Mouse (Mus musculus) forebrain, embryonic 10.5 days (tissue): ENCODE measurements around the gene Snai3. TPM values are rescaled to one million over a fixed set of nuclear protein-coding genes. Genes with fewer than 3 reads are reported as not detected.

Source experiments
- DNase-seq: peaks from one replicate; pipeline ENCODE4 v3.0.0-alpha.2; 2017; ENCODE audit warnings: low spot score; ENCODE audit errors: extremely low spot score
- H3K27ac ChIP-seq: fragments of 300-500 bp; sonication (generic); 2 replicates; pipeline ENCODE4 v1.5.1; 2016; ENCODE audit warnings: mild to moderate bottlenecking
- H3K27me3 ChIP-seq: fragments of 300-500 bp; sonication (generic); 2 replicates; pipeline ENCODE4 v1.6.1; 2016; ENCODE audit warnings: mild to moderate bottlenecking; ENCODE audit not compliant: poor library complexity, severe bottlenecking
- H3K36me3 ChIP-seq: fragments of 300-500 bp; sonication (generic); replicated peaks from 2 replicates; pipeline ENCODE4 v1.6.1; 2016; ENCODE audit warnings: mild to moderate bottlenecking, moderate library complexity
- H3K4me1 ChIP-seq: fragments of 300-500 bp; sonication (generic); 2 replicates; pipeline ENCODE4 v1.6.1; 2016
- H3K4me3 ChIP-seq: fragments of 300-500 bp; sonication (generic); 2 replicates; pipeline ENCODE4 v1.5.1; 2016; ENCODE audit warnings: mild to moderate bottlenecking, moderate library complexity
- H3K9me3 ChIP-seq: fragments of 300-500 bp; sonication (generic); 2 replicates; pipeline ENCODE4 v1.6.1; 2016; ENCODE audit warnings: mild to moderate bottlenecking, moderate library complexity
- WGBS: fragments of 180-500 bp; shearing (Covaris S2); methylation state at CpG from one replicate; pipeline ENCODE4 v1.1.7; 2016; 5-methylcytosine and 5-hydroxymethylcytosine counted together
- polyA plus RNA-seq: library from polyadenylated mRNA; unstranded; fragments of >200 nt; fragmentation: Nextera tagmentation; extraction: Ambion mirVana; gene quantifications from 2 replicates; pipeline ENCODE4 v1.2.1, GENCODE M21; 2016

The Snai3 gene
- polyA plus RNA-seq, 1 experiment from 2014 or later: 0.22 TPM

DNA sequence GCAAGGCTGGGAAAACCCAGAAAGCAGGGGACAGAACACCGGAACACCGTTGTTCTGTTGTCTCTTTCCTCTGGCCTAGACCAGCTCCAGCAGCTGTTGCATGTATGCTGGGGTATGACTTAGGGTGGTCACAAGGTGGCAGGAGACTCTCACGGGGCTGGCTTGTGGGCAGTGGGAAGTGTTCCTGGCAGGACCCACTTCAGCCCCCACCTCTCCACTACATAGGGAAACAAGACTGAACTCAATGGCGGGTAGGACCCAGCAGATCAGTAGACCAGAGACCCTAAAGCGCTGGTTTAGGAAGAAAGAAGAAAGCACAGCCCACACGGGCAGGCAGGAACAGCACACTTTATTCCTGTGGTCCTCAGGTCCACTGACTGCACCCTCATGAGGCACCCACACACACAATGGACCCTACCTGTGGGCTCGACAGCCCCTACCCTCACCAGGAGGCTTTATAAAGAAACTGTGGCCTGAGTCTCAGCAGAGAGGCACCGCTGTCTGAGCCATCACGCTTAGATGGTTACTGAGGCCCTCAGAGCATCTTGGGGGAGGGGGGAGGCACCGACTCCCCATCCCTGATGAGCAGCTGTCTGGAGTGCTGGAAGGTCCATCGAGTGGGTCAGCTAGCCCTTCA, 27.1 kb downstream of the Snai3 start:
- Histone ChIP-seq H3K9me3 (peaks cover 4% of the 10 kb centered on the region), H3K36me3 (peaks cover 53% of the 10 kb centered on the region), H3K27me3 (peaks cover 14% of the 10 kb centered on the region; the same call in 1 of the 2 replicates), H3K4me1 (peaks cover 34% of the 10 kb centered on the region), H3K27ac (peak overlapping the region; percentile 84), H3K4me3 (peak overlapping the region; percentile 63; the same call in 1 of the 2 replicates)
- no peak for DNase-seq
- WGBS: 68% methylated on average over 11 of the region's 11 CpGs

DNA sequence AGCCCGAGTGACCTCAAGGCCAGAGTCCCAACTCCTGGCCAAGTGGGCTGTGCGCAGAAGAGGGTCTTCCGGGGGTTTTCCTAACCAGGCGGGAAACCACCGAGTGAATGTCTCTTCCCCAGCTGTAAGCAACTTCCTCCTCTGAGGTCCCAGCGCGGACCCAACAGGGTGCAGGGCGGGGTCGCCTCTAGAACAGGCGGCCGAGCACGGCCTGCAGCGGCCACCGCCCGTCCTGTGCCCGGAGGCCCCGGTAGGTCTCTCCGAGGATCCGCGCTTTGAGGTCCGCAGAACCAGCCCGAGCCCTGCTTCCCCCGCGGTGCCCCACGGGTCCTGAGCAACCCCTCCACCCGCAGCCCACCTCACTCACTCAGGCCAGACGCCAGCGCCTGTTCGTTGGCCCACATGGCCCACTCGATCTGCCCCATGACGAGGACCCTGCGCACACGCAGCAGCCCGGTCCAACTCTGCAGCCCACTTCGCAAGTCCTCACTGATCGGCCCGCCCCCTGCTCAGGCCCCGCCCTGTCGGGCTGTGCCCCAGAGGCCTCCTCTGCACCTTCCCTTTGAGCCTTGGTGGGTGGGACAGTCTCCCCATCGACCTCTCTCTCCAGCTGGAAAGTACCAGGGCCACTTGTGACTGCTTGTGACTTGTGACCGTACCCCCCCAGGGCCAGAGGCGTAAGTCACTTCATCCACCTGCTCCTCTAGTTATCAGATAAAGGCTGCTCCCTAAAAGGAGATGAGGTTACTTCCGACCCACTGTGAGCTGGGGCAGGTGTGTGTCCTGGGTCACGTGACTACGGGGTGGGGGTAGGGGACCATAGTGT, 27.9 kb downstream of the Snai3 start, which contains the start of gene Cyba:
Gene Cyba (minus strand): TSS at position 488 of the 826 bp plus-strand sequence.
- Histone ChIP-seq H3K36me3 (peaks cover 45% of the 10 kb centered on the region), H3K4me1 (peaks cover 31% of the 10 kb centered on the region), H3K27ac (peak within 1 kb of the TSS; percentile 84), H3K9me3 (peaks cover 4% of the 10 kb centered on the region), H3K4me3 (peak within 1 kb of the TSS; percentile 63), H3K27me3 (peaks cover 14% of the 10 kb centered on the region; the same call in 1 of the 2 replicates)
- WGBS: 4% methylated on average over 42 of the region's 45 CpGs
- peak; percentile 55 for DNase-seq

DNA sequence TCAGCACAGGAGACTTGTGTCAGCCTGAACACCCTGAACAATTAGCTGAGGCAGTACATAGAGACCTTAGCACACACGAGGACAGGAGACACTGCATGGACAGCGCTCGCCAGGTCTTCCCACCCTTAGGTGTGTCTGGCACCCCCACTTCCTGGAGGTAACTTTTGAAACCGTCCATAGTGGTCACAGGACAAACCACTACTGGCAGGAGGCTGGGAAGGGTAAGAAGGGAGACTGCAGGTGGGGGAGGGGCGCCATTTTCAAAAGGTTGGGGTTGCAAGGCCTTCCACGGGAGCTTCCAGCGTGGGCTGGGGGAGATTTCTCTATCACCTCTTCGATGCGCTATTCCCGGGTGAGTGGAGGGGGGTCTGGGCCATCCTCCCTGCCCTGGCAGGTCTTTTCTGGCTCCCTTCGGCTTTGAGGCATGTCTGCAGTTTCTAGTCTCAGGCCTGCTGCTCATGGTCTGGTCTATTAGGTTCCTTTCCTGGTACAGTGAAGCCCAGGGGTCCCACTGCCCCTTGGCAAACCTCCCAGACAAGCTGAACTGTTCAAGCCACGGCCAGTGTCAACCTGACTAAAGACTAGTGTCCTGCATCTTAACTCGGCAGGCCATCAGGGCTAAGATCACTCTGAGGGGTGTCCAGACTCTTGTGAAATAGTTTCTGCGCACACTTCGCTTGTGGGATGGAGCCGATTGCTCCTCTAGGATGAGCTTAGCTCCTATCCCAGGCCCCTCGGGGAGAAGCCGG, 28.7 kb downstream of the Snai3 start:
- peak; percentile 32 for DNase-seq
- WGBS: 39% methylated on average over 18 of the region's 18 CpGs
- Histone ChIP-seq H3K27ac (peak overlapping the region; percentile 84), H3K27me3 (peaks cover 14% of the 10 kb centered on the region; the same call in 1 of the 2 replicates), H3K4me3 (peak overlapping the region; percentile 63), H3K36me3 (peaks cover 39% of the 10 kb centered on the region), H3K4me1 (peaks cover 31% of the 10 kb centered on the region), H3K9me3 (peaks cover 4% of the 10 kb centered on the region)

DNA sequence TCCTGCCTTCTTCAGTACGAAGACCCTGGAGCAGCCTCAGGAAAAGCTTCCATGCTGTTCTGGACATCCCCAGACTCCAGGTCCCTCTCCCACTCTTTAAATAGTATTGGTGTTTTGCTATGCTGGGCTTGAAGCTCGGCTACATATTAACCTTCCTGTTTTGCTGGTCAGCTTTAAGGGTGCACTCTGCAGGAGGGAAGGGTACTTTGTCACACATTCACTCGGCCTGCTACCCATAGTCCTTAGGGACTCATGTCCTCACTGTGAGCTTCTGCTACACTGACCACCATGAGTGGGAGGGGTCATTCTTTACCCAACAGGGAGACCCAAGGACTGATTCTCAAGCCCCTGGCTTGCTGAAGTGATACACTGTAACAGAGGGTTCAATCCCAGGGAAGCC, 29.9 kb downstream of the Snai3 start:
- Histone ChIP-seq H3K27ac (no peak overlapping the region), H3K27me3 (peaks cover 14% of the 10 kb centered on the region; the same call in 1 of the 2 replicates), H3K36me3 (peaks cover 28% of the 10 kb centered on the region), H3K4me1 (peaks cover 31% of the 10 kb centered on the region), H3K9me3 (peaks cover 4% of the 10 kb centered on the region), H3K4me3 (no peak overlapping the region)
- 83% methylated on average over 3 of the region's 3 CpGs for WGBS
- no peak for DNase-seq

DNA sequence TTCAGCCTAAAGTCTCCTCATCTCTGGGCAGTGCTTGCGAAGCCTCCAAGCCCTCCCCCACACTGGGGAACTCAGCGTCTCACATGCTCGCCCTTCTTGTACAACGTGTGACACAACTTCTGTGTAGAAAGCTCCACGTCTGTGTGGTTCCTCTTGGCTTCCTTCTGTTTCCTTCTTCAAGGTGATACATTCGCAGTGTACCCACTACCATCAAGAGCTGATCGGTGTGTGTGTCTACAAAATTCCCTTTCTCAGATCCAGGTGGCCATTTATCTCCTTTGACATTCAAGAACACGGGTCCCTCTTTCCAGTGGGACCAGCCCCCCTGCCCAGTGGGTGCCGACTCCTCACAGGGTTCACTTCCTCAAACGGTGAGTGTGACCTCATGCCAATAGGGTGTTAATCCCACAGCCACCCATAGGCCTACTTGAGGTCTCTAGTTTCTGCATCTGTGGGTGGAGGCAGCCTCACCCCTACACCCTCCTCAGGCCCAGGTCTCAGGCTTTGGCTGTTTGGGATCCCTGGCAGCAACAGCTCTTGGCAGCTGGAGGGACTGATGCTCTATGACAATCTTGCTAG, 30.4 kb downstream of the Snai3 start:
- peaks cover 23% of the 10 kb centered on the region for H3K36me3 ChIP-seq
- H3K9me3 ChIP-seq: no peaks in the 10 kb centered on the region
- H3K4me1 ChIP-seq: peaks cover 31% of the 10 kb centered on the region
- no peak for DNase-seq
- peaks cover 14% of the 10 kb centered on the region; the same call in 1 of the 2 replicates for H3K27me3 ChIP-seq
- H3K27ac ChIP-seq: no peak overlapping the region
- WGBS: 90% methylated on average over 10 of the region's 10 CpGs
- H3K4me3 ChIP-seq: no peak overlapping the region

DNA sequence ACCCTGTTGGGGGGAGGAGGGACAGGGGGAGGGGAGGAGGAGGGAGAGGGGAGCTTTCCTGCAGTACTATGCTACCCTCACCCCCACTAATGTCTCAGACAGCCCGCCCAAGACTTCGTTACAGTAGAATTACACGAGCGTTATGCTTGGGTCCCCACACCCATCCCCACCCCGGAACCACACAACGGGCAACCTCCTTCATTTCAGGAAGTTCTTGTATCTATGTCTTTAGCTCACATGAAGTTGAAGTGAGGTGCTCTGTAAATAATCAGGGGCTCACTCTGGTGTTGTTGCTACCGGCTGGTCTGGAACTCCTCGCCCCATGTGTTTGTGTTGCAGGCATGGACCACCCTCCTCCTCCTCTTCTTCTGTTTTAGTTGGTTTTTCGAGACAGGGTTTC, 32.4 kb downstream of the Snai3 start:
- DNase-seq: no peak
- Histone ChIP-seq H3K36me3 (peaks cover 7% of the 10 kb centered on the region; the same call in 1 of the 2 replicates), H3K27ac (no peak overlapping the region)

DNA sequence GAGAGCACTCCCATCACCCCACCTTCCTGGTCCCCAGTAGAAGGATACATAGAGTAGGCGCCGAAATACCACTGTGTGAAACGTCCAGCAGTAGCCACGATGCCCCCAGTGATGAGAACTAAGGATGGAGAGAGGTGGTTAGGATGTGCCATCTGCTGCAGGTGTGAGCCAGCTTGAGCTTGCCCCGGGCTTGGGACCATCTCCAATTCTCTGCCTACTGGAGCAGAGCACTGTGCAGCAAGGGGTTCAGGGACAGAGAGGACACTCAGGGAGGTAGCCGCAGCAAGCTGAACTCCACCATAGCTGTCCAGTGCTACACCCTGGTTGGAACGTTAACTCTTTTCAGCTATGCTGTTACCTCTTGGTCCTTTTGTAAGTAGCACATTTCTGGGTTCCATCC, 32.9 kb downstream of the Snai3 start:
- Histone ChIP-seq H3K9me3 (no peaks in the 10 kb centered on the region), H3K4me1 (peaks cover 20% of the 10 kb centered on the region), H3K27ac (no peak overlapping the region), H3K27me3 (peaks cover 14% of the 10 kb centered on the region; the same call in 1 of the 2 replicates), H3K36me3 (peaks cover 8% of the 10 kb centered on the region; the same call in 1 of the 2 replicates), H3K4me3 (no peak overlapping the region)
- no peak for DNase-seq
- whole genome bisulfite sequencing: 93% methylated on average over 7 of the region's 7 CpGs

More for the DNA sequence above, 32.4 kb downstream of the Snai3 start:
- H3K4me1 ChIP-seq: peaks cover 25% of the 10 kb centered on the region
- 90% methylated on average over 9 of the region's 9 CpGs for WGBS
- no peaks in the 10 kb centered on the region for H3K9me3 ChIP-seq
- H3K4me3 ChIP-seq: no peak overlapping the region
- H3K27me3 ChIP-seq: peaks cover 14% of the 10 kb centered on the region; the same call in 1 of the 2 replicates

- Histone ChIP-seq H3K4me1 (peaks cover 5% of the 10 kb centered on the region), H3K36me3 (peaks cover 8% of the 10 kb centered on the region; the same call in 1 of the 2 replicates), H3K27ac (no peak overlapping the region), H3K27me3 (peaks cover 3% of the 10 kb centered on the region; the same call in 1 of the 2 replicates), H3K9me3 (no peaks in the 10 kb centered on the region), H3K4me3 (no peak overlapping the region)
- 86% methylated on average over 9 of the region's 9 CpGs for WGBS
- DNase-seq: no peak
These were observed 34.4 kb downstream of the Snai3 start for GRCm38 (mm10) chr8:122426145-122426544.

DNA sequence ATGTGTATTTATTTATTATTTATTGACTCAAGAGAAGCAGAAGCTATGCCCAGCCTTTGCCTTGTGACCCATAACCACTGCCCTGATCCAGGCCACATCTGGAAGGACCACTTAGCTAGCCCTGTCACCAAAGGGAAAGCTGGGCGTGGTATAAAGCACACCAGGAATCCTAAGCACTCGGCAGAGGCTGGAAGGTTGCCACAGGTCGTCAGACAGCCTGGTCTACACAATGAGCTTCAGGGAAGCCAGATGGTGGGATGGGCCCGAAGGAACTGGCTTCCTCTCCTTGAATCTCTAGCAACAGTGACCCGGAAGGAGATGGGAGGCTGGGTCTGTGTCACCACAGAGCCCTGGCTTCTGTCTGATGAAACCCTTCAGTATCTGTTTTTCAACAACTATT, 36.9 kb downstream of the Snai3 start:
- WGBS: 67% methylated on average over 5 of the region's 5 CpGs
- no peak overlapping the region for H3K4me3 ChIP-seq
- H3K36me3 ChIP-seq: peaks cover 18% of the 10 kb centered on the region
- no peaks in the 10 kb centered on the region for H3K4me1 ChIP-seq
- no peak for DNase-seq
- H3K9me3 ChIP-seq: no peaks in the 10 kb centered on the region
- H3K27me3 ChIP-seq: no peaks in the 10 kb centered on the region
- H3K27ac ChIP-seq: no peak overlapping the region

GRCm38 (mm10) chr8:122423217-122423616, 37.3 kb downstream of the Snai3 start:
- Histone ChIP-seq H3K36me3 (peaks cover 22% of the 10 kb centered on the region), H3K4me3 (no peak overlapping the region), H3K27me3 (no peaks in the 10 kb centered on the region), H3K9me3 (no peaks in the 10 kb centered on the region), H3K4me1 (no peaks in the 10 kb centered on the region), H3K27ac (no peak overlapping the region)
- no peak for DNase-seq
- WGBS: 91% methylated on average over 24 of the region's 24 CpGs

DNA sequence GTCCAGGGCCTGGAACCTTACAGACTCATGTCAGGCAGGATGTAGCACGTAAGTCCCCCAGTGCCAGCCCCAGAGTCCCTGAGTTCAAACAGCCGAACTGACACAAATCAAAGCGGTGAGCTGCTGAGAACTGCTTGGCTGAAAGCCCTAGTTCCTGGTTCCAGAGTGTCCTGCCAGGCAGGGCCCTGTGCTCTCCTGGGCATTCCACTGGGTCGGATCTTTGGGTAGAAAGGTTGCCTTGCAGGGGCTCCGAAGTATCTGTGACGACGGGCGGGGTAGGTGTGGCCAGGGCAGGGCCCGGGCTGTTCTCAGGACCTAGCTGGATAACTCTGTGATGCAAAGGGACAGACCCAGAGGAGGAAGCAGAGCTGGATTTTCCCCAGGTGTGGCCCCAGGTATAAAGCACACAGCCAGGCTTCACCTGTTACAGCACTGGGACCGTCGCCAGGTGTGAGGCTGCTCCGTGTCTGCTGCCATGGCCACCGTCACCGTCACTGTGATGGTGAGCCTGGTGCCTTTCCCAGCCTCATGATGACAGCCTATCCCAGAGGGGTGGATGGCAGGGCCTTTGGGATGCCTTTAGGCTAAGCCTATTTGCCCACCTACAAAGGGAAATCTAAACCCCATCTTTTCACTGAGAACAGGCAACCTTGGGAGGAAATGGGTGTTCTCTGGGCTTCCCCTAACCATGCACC, 39.0 kb downstream of the Snai3 start, which contains the start of gene Il17c:
Gene Il17c (plus strand): TSS at position 645 of the 695 bp plus-strand sequence.
- no peaks in the 10 kb centered on the region for H3K27me3 ChIP-seq
- no peak within 1 kb of the TSS for H3K4me3 ChIP-seq
- DNase-seq: no peak
- no peaks in the 10 kb centered on the region for H3K9me3 ChIP-seq
- no peak within 1 kb of the TSS for H3K27ac ChIP-seq
- WGBS: 88% methylated on average over 14 of the region's 14 CpGs
- no peaks in the 10 kb centered on the region for H3K4me1 ChIP-seq
- peaks cover 37% of the 10 kb centered on the region for H3K36me3 ChIP-seq
